Mouse (Mus musculus): ENCODE data around the gene Slc16a8.

Slc16a8 gene

GRCm38 (mm10) chr15:79213591-79213990 lies 41.0 kb downstream of the Slc16a8 start:
- DNase-seq (ENCODE audit: low spot score), result no peak

GRCm38 (mm10) chr15:79212750-79213446 lies 41.7 kb downstream of the Slc16a8 start:
- DNase-seq (ENCODE audit: low spot score), result peak; percentile 63

GRCm38 (mm10) chr15:79210357-79210756 lies 44.2 kb downstream of the Slc16a8 start:
- DNase-seq (ENCODE audit: low spot score), result no peak

- DNase-seq (ENCODE audit: low spot score), result no peak
Measured at GRCm38 (mm10) chr15:79208758-79209439, 45.7 kb downstream of the Slc16a8 start.

- no peak for DNase-seq (ENCODE audit: low spot score)
Measured at GRCm38 (mm10) chr15:79208211-79208610, 46.4 kb downstream of the Slc16a8 start.

- no peak for DNase-seq (ENCODE audit: low spot score)
Measured at GRCm38 (mm10) chr15:79202575-79202974, 52.0 kb downstream of the Slc16a8 start.

GRCm38 (mm10) chr15:79201491-79202150 lies 52.9 kb downstream of the Slc16a8 start:
- no peak for DNase-seq (ENCODE audit: low spot score)

Data from testis, postnatal 14 days (tissue).